Mouse (Mus musculus) MEL (cell line): ENCODE data around the gene Dnase2b.

Source experiments
- CTCF ChIP-seq, 3 experiments: IDR thresholded peaks in 2 of 3; conservative IDR thresholded peaks in 1 of 3; 2 replicates each; pipeline ENCODE4 v1.5.1; 2011 to 2012; ENCODE audit warnings: low read length in 3 of 3, low read depth in 2 of 3, mild to moderate bottlenecking in 2 of 3, improper control_type of control experiment in 1 of 3, inconsistent platforms in 1 of 3, mixed read lengths in 1 of 3, moderate library complexity in 1 of 3; ENCODE audit not compliant: control insufficient read depth in 1 of 3, insufficient read depth in 1 of 3, poor library complexity in 1 of 3, severe bottlenecking in 1 of 3
- EP300 ChIP-seq, 2 experiments: IDR thresholded peaks; 2 replicates each; pipeline ENCODE4 v1.6.1; 2011; ENCODE audit warnings: improper control_type of control experiment in 2 of 2, low read length in 2 of 2, low read depth in 1 of 2, mild to moderate bottlenecking in 1 of 2
- MAX ChIP-seq: IDR thresholded peaks from 2 replicates; pipeline ENCODE4 v1.6.1; 2011; ENCODE audit warnings: low read length, improper control_type of control experiment
- MEF2A ChIP-seq: IDR thresholded peaks from 2 replicates; pipeline ENCODE4 v1.6.1; 2014; ENCODE audit warnings: low read depth, mild to moderate bottlenecking, inconsistent platforms, low read length, improper control_type of control experiment; ENCODE audit not compliant: poor library complexity, insufficient replicate concordance, severe bottlenecking; ENCODE audit errors: extremely low read depth
- POLR2A ChIP-seq, 2 experiments: IDR thresholded peaks; 2 replicates each; pipeline ENCODE4 v1.6.1; 2011 to 2012; ENCODE audit warnings: low read length in 2 of 2, mild to moderate bottlenecking in 2 of 2, control low read depth in 1 of 2, improper control_type of control experiment in 1 of 2, low read depth in 1 of 2, moderate library complexity in 1 of 2; ENCODE audit not compliant: control insufficient read depth in 1 of 2, insufficient read depth in 1 of 2, poor library complexity in 1 of 2
- ZNF384 ChIP-seq: IDR thresholded peaks from 2 replicates; pipeline ENCODE4 v1.6.1; 2012; ENCODE audit warnings: low read depth, mild to moderate bottlenecking, inconsistent platforms, low read length, improper control_type of control experiment

GRCm38 (mm10) chr3:146595440-146595839 lies 20.0 kb downstream of the Dnase2b start:
- no peak for TF ChIP-seq MAX
- TF ChIP-seq MEF2A = no peak
- TF ChIP-seq ZNF384 = no peak
- no peak for TF ChIP-seq EP300 (IDR thresholded peaks at IDR 0.05; ENCODE audit: low read depth in 1 of 2, low read length in 2 of 2)
- no peak for TF ChIP-seq CTCF (IDR thresholded peaks at IDR 0.05 in 2 of 3, conservative IDR thresholded peaks at IDR 0.05 in 1 of 3; ENCODE audit: control insufficient read depth in 1 of 3, insufficient read depth in 1 of 3, low read depth in 2 of 3, low read length in 3 of 3, poor library complexity in 1 of 3, severe bottlenecking in 1 of 3)
- TF ChIP-seq POLR2A (IDR thresholded peaks at IDR 0.05; ENCODE audit: control insufficient read depth in 1 of 2, insufficient read depth in 1 of 2, low read depth in 1 of 2, low read length in 2 of 2, poor library complexity in 1 of 2) = no peak
